Mouse (Mus musculus) adrenal gland, postnatal 14 days (tissue): ENCODE data around the gene Ift46. TPM values are rescaled to one million over a fixed set of nuclear protein-coding genes. Genes with fewer than 3 reads are reported as not detected.
A peak's percentile ranks its signal among the peaks of the same experiment; 100 is the strongest.
"Not testable (repeated sequence)": the region's sequence is repeated elsewhere in the genome, so short reads cannot be mapped to it uniquely, and the experiment has no call there.

ENCODE experiments used
- DNase-seq: peaks from one replicate; pipeline ENCODE4 v3.0.0; 2021; ENCODE audit warnings: mixed read lengths
- total RNA-seq: library from RNA; stranded (reverse); gene quantifications from 2 replicates; pipeline ENCODE4 v1.2.3, GENCODE M21; 2021

Ift46 gene
- total RNA-seq, 1 experiment from 2014 or later = 72.1 TPM

DNA sequence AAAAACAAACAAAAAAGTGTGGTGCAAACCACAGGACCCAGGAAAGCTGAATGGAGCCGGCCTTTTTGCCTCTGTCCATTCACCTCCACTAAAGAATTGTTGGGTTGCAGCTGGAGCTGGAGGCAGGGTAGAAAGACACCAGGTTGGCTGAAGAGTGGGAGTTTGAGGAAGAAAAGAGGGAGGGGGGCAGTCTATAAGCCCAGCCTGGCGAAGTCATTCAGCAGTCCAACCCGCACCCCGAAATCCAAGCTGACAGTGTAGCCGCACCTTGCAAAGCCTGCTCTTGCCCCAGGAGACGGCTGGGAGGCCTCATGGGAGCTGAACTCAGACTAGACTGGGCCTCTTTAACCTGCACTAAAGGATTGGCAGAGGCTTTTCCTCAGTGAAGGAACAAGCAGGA, 31.8 kb upstream of the Ift46 start:
- DNase-seq = peak; percentile 12

DNA sequence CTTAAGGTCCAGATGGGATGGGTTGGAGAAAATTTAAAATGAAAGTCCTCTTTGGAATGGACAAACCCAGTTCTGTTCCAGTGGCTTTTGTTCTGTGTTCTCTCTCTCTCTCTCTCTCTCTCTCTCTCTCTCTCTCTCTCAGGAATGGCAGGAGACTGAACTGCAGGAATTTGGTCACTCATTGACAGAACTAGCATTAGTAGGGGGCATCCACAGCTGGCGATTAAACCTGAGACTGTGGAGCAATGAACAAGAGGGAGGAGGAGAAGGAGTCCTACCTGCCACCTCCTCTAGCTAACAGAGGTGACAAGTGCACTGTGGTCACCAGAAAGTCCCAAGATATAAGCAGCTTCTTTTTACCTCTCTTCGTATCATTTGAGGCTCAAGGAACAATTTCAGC, 31.4 kb upstream of the Ift46 start:
- no peak for DNase-seq

DNA sequence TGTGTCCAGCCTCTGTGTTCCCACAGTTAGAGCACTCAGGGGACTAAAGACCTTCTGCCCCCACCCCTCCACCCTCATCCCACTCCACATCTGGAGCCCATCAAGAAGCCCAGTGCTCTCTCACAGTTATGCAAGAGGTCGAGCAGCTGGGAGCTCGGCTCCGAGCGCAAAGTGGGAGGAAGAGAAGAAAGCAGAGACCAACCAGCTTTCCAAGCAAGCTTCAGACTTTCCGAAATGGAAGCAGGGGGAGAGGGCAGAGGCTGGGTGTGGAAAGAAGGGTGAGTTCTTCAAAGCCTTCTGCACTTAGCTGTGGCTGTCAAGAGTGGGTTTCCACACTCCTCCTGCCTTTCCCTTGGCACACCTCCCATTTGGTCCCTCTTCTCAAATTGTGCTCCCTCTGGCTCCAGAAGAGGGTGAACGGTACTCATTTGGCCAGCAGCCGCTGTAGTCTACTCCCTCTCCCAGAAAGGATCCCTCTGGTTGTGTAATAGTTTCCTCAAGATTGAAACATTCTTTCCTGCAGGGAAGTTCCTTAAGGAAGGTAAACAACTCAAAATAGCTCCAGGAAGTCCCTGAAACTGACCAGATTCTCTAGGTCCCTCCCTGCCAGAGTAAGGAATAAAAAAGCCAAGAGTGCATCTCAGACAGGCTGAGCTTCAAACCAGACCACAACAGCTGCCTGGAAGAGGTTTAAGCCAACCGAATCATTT, 30.3 kb upstream of the Ift46 start:
- DNase-seq = peak; percentile 44

DNA sequence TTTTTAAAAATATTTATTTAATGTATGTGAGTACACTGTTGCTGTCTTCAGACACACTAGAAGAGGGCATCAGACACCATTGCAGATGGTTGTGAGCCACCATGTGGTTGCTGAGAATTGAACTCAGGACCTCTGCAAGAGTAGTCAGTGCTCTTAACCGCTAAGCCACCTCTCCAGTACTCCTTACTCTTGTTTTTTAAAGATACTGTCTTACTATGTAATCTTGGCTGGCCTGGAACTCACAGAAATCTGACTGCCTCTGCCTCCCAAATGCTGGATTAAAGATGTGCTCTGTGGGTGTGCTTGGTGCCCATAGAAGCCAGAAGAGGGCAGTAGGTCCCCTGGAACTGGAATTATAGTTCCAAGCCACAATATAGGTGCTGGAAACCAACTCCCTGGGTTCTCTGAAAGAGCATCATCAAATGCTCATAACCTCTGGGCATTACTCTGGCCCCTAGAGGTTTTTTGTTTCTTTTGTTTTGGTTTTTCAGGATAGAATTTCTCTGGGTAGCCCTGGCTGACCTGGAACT, 27.0 kb upstream of the Ift46 start:
- DNase-seq = peak; percentile 12

DNA sequence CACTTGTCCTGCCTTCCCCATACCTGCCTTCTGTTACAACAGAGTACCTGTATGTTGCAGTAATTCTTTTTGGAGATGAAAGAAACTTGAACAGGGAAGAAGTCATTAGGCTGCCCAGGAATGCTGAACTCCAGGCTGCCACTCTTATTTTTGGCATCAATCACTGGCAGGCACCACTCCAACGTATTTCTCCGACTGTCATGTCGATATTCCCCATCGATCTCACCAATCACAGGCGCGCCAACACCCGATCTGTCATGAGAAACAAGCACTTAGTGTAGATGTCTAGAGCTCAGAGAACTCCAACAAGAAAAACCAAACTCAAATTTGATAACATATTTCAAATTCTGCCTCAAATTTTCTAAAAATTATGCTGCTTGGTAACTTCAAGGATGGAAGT, 22.3 kb upstream of the Ift46 start:
- no peak for DNase-seq

- DNase-seq = no peak
Observed at GRCm38 (mm10) chr9:44746666-44747065, 21.0 kb upstream of the Ift46 start.

GRCm38 (mm10) chr9:44747341-44747740, 20.4 kb upstream of the Ift46 start:
- DNase-seq = no peak

DNA sequence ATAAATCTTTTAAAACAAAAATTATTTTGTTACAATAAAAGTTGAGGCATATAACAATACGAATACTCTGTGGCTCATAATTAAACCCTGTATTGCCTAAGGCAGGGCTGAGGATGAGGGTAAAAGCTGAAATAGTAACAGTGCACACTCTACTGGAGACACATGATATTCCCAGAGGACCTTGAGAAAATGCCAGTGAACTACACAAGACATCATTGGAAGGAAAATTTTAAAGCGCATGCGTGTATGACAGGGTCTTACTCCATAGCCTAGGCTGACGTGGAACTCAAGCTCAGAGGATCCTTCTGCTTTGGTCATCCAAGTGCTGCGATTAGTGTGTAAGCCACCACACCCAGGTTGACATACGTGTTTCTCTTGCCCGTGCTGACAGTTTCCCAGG, 19.2 kb upstream of the Ift46 start:
- no peak for DNase-seq

GRCm38 (mm10) chr9:44760873-44761272, 6.8 kb upstream of the Ift46 start:
- no peak for DNase-seq

DNA sequence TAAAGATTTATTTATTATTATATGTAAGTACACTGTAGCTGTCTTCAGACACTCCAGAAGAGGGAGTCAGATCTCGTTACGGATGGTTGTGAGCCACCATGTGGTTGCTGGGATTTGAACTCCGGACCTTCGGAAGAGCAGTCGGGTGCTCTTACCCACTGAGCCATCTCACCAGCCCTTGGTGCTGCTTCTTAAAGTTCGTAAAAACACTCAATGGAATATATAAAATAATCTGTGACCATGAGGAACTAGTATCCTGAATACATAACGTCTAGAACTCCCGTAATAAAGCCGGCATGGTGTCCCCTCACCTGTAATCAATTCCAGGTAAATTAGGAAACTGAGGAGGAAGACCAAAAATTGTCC, 304 bp downstream of the Ift46 start:
- DNase-seq = not testable (repeated sequence)

GRCm38 (mm10) chr9:44771376-44771775, 3.7 kb downstream of the Ift46 start:
- no peak for DNase-seq

DNA sequence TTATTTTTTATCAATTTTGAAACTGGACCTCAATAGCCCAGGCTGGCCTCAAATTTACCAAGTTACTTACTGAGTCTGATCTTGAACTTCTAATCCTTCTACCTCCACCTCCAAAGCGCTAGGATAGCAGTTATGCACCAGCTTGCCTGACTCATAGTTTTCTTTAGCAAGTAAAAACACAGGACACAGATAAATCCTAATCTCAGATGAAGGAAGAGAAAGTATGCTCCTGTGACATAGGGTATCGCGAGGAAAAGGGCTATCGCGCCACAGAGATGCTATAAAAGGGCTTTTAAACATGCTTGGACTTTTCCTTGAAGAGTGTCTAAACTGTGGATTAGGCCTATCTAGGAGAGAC, 4.7 kb downstream of the Ift46 start:
- DNase-seq = no peak

GRCm38 (mm10) chr9:44772750-44773651, 5.3 kb downstream of the Ift46 start:
- DNase-seq = peak; percentile 96

- DNase-seq = no peak
Observed at GRCm38 (mm10) chr9:44792842-44793241, 25.1 kb downstream of the Ift46 start.

GRCm38 (mm10) chr9:44798298-44798697, 30.6 kb downstream of the Ift46 start:
- DNase-seq = no peak

DNA sequence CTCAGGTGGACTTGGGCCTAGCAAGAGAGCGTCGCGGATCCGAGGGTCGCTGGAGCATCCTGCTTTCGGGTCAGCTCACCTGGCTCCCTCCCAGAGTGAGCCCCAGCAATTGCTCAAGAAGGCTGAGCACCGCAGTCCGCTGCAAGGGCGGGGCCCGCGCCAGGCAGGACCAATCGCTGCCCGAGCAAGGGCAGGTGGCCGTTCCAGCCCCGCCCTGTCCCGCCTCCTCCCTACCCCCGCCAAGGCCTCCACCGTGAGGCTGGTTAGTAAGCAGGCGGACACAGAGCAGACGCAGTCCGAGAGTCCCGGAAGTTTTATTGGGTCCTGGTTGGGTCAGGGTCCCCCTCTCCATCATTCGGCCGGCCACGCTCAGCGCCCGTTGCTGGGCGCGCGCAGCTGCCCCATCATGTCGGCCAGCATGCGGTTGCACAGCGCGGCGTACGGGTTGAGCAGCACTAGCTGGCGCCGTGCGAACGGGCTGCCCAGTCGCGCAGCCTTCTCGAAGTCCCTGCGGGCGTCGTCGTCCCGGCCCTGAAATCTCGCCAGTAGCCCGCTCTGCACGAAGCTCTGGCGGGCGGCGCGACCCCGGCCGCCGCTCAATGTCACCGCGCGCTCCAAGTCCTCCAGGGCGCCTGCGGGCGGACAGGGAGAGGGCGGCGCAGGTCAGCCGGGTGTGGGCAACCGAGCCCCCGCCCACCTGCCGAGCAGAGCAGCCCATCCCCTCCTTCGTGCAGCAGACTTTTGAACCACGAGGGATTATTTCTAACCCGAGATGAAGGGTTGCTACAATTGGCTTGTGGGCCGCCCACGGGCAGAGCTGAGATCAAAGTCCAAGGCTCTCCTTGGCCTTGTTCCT, 31.6 kb downstream of the Ift46 start, which contains the start of gene Tmem25:
Gene Tmem25 (minus strand): TSS at position 206 of the 856 bp plus-strand sequence.
- DNase-seq = peak; percentile 95

DNA sequence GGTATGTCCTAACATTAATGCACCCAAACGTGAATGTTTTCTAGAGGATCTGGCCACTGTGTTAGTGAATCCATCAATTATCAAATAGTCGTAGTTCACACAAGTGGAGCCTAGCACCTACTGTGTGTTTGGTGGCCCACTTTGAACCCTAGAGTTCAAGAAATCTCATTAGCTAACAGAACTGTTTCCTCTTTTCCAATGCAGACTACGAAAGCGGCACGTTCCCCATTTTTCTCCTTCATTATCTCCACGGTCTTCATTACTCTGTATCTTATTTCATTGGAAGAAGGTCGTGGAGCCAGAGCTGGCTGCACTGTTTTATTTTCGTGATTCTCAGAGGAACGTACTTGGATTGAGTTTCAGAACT, 32.2 kb downstream of the Ift46 start:
- DNase-seq = no peak

- no peak for DNase-seq
Observed at GRCm38 (mm10) chr9:44801669-44802068, 34.0 kb downstream of the Ift46 start.

DNA sequence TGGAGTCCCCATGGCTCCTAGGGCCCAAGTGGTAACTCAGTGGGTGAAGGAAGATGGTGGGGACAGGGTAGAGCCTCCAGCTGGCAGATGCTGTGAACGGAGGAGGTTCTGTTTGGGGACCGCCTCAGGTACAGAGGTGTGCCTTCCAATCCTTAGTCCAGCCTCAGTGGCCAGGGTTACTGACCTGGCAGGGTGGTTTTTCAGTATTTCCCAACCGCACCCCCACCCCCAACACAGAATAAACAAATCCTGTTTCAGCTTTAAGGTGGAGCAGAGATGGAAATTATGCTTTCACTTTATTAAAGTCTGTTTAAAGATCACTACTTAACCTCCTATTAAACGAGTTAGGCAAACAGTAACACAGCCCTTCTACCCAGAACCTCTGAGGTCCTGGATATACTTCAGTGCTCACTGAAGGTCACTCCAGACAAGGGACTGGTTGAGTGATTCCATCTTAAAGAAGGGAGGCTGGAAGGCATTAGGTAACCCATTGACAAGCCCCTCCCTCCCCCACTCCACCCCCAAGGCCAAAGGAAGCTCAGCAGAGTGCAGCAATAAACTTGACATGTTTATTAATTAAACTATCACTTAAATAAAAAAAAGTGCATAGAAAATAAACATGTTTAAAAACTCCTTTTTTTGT, 35.2 kb downstream of the Ift46 start, which contains the start of gene Ttc36:
Gene Ttc36 (minus strand): TSS at position 265 of the 643 bp plus-strand sequence.
- DNase-seq = peak; percentile 63

DNA sequence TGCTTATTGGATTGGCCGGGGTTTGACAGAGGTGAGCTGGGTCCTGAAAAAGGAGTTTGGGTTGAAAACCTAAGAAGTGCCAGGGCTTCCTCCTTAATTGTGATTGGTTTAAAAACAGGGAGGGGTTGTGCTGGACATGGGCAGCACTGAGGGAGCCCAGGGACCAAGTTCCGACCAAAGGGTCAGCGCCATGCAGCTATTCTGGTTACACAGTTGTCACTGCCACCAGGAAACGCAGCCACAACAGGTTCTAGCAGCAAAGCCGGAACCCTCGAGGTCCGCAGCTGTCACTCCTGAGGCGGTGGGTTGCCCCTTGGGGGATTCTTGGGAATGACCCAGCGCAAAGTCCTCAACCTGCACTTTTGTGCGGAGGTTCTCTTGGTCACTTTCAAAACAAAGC, 37.0 kb downstream of the Ift46 start:
- no peak for DNase-seq

DNA sequence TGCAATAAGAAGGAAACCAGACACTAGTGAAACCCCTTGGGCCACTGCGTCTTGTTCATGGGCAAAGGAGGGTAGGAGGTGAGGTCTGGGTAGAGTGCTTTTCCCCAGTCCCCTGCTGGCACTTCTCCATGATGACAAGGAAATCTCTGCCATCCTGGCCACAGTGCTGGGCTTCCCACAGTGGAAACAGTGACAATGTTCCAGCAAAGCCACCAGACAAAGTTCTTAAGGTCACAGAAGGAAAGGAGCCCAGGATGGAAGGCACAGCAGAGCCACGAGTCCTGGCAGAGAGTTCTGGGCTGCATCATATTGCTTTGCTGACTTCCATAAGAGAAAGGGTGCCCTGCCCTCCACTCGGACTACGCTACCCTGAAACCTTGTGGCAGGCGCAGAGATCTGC, 37.8 kb downstream of the Ift46 start:
- DNase-seq = no peak

DNA sequence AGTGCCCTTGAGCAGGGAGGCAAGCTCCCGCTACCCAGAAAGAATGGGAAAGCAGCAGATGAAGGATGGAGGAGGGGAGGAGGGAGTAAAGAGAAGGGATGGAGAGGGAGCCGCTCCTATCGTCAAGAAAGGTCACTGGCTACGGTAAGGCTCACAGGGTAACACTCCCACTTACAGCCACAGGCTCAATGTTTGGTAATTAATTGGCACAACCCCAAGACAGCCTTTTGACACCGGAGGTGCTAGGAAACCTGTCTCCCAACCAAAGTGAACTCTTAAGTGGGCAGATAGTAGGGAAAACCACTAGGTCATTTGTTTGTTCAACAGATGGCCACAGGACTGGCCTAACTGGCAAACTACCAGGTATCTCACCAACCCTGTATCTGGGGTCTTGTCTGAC, 39.4 kb downstream of the Ift46 start:
- DNase-seq = no peak
